In the genomic region with DNA sequence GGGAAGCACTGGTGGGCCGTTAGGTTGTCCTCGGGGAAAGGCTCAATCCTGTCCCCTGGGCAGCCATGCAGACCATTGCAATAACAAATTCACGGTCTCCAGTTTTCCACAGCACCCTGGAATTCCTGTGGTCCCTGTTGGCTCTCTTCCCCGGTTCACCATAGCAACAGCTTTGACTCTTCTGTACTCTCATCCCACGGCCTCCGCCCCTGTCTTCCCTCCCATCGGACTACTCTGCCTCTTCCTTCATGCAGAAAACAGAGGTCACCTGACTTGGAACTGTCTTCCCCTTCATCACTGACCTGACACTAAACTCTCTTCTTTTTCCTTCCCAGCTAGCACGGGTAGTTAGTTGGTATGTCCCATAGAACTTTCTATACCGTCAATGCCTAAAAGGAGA, we compare ENCODE assay signal across 15 mouse cellular contexts. TPM values are rescaled to one million over a fixed set of nuclear protein-coding genes. Genes with fewer than 3 reads are reported as not detected.
DNase-seq lines count a peak whose midpoint lies in the region; ATAC-seq and TF ChIP-seq lines count a peak whose summit lies in the region.
"Had no signal": no experiment of that assay in that cellular context is flagged by ENCODE, and none has a peak within 500 bp of the region (broad histone marks: within the 10 kb centered on the region; RNA-seq: fewer than 3 reads in every experiment).

No protein-coding gene starts in this region.

- H3K27ac ChIP-seq in kidney, embryonic 15.5 days, result no peak overlapping the region
- no peak overlapping the region for H3K27ac ChIP-seq in gastrocnemius, adult 2 months
- H3K27ac ChIP-seq: forebrain, embryonic 12.5 days; limb, embryonic 13.5 days; liver, embryonic 13.5 days; lung, embryonic 15.5 days had no signal

- no peaks in the 10 kb centered on the region for H3K79me3 ChIP-seq in C2C12 (ENCODE audit: low read depth)

- H3K9me3 ChIP-seq in kidney, embryonic 15.5 days (replicated peaks), result no peaks in the 10 kb centered on the region
- H3K9me3 ChIP-seq: forebrain, embryonic 12.5 days; G1E; limb, embryonic 13.5 days; liver, embryonic 13.5 days; lung, embryonic 15.5 days had no signal

- H3K27me3 ChIP-seq in kidney, embryonic 15.5 days, result no peaks in the 10 kb centered on the region
- no peaks in the 10 kb centered on the region for H3K27me3 ChIP-seq in C2C12 (ENCODE audit: control insufficient read depth, insufficient read depth, insufficient read length)
- H3K27me3 ChIP-seq: forebrain, embryonic 12.5 days; limb, embryonic 13.5 days; liver, embryonic 13.5 days; lung, embryonic 15.5 days had no signal

- no peak for TF ChIP-seq CTCF in C2C12 (IDR thresholded peaks at IDR 0.05; ENCODE audit: control insufficient read depth, insufficient read depth, insufficient read length)
- no peak for TF ChIP-seq CTCF in gastrocnemius, adult 2 months (IDR thresholded peaks at IDR 0.05)

- H3ac ChIP-seq in C2C12 (ENCODE audit: control insufficient read depth, insufficient read length, low read depth), result no peak overlapping the region

- H3K4me3 ChIP-seq in kidney, embryonic 15.5 days (replicated peaks), result no peak overlapping the region
- no peak overlapping the region for H3K4me3 ChIP-seq in C2C12 (ENCODE audit: insufficient read depth, poor library complexity, severe bottlenecking)
- no peak overlapping the region for H3K4me3 ChIP-seq in gastrocnemius, adult 2 months
- H3K4me3 ChIP-seq: liver, embryonic 13.5 days had no signal

- no peak overlapping the region for H3K4me2 ChIP-seq in kidney, embryonic 15.5 days

- H3K36me3 ChIP-seq in kidney, embryonic 15.5 days, result no peaks in the 10 kb centered on the region
- no peaks in the 10 kb centered on the region for H3K36me3 ChIP-seq in C2C12 (ENCODE audit: control insufficient read depth, insufficient read depth)
- H3K36me3 ChIP-seq: forebrain, embryonic 12.5 days; G1E; limb, embryonic 13.5 days; liver, embryonic 13.5 days; lung, embryonic 15.5 days had no signal

- intact Hi-C loops in gastrocnemius, adult 2 months (cut with DNase I), result no loop called here

- ATAC-seq in kidney, embryonic 15.5 days (replicated peaks; ENCODE audit: low FRiP score), result peak; percentile 33; the same call in 1 of the 2 replicates

- H3K4me1 ChIP-seq in kidney, embryonic 15.5 days, result peaks cover 12% of the 10 kb centered on the region
- H3K4me1 ChIP-seq: forebrain, embryonic 12.5 days; limb, embryonic 13.5 days had no signal

- 54% methylated on average over 9 of the region's 9 CpGs for WGBS in kidney, embryonic 15.5 days

- no peak overlapping the region for H3K9ac ChIP-seq in kidney, embryonic 15.5 days
- H3K9ac ChIP-seq: forebrain, embryonic 12.5 days; liver, embryonic 13.5 days; lung, embryonic 15.5 days had no signal

- DNase-seq in kidney, adult 9 months, result no peak
- DNase-seq in 3134 (ENCODE audit: extremely low read depth, insufficient read length, low spot score), result peak; percentile 71
- DNase-seq in kidney, postnatal 10 days, result peak; percentile 36
- DNase-seq in gastrocnemius, adult 2 months, result no peak
- no peak for DNase-seq in heart, adult 9 months (ENCODE audit: low spot score in 2 of 2)
- DNase-seq: gastrocnemius, postnatal 14 days; liver, embryonic 13.5 days; right cerebral cortex, postnatal 4 days; thymus, postnatal 14 days had no signal

- H3K79me2 ChIP-seq in C2C12 (ENCODE audit: control insufficient read depth, insufficient read depth), result no peaks in the 10 kb centered on the region

TF ChIP-seq in C2C12, 6 proteins besides CTCF, POLR2A, EP300 and RAD21:
- TF ChIP-seq FOSL1 (IDR thresholded peaks at IDR 0.05; ENCODE audit: insufficient read depth, low read length, poor library complexity, severe bottlenecking) (no peak), USF1 (IDR thresholded peaks at IDR 0.05; ENCODE audit: low read depth) (peak; percentile 55)

RNA-seq across cellular contexts. Expression of a gene that starts 7.4 kb away (rescaled TPM):
- polyA plus RNA-seq in kidney, embryonic 15.5 days (2015; fragmentation: Nextera tagmentation; extraction: Ambion mirVana), result 0.94 and 1.4 TPM in 2 replicates
- 1.6 TPM for polyA plus RNA-seq in C2C12 (2012; fragmentation: generic; extraction: Trizol)
- 1 to 10 TPM; 1.8 TPM for total RNA-seq in gastrocnemius, adult 2 months (2021)

RNA-seq across cellular contexts. Expression of a gene that starts 22.0 kb away (rescaled TPM):
- polyA plus RNA-seq in kidney, embryonic 15.5 days (2015; fragmentation: Nextera tagmentation; extraction: Ambion mirVana), result 41.4 and 43.0 TPM in 2 replicates
- polyA plus RNA-seq in C2C12 (2012; fragmentation: generic; extraction: Trizol), result 3.5 TPM
- total RNA-seq in gastrocnemius, adult 2 months (2021), result 1 to 10 TPM; 4.6 to 8.5 TPM

Comparison
In these comparisons a context has a peak if more than half of its experiments do, and no peak if none do; other contexts are left out.
1. DNase-seq: peak in 3134 (single experiment) and kidney, postnatal 10 days (single experiment); none in kidney, adult 9 months (single experiment), gastrocnemius, adult 2 months (single experiment) and heart, adult 9 months (0 of 2).